Mouse (Mus musculus) lung, adult 2 months (tissue): ENCODE data around the gene Zfp62.

Experiments used
- CTCF ChIP-seq: fragments of 200-500 bp; IDR thresholded peaks from 2 replicates; pipeline ENCODE4 v1.5.1; 2011; ENCODE audit warnings: mild to moderate bottlenecking, low read length, control low read depth; ENCODE audit not compliant: insufficient read depth
- POLR2A ChIP-seq: fragments of 200-500 bp; IDR thresholded peaks from 2 replicates; pipeline ENCODE4 v1.6.1; 2011; ENCODE audit warnings: low read depth, mild to moderate bottlenecking, control low read depth, low read length, borderline replicate concordance; ENCODE audit errors: extremely low read depth

GRCm38 (mm10) chr11:49259829-49260228 is 56.7 kb downstream of the Zfp62 start:
- TF ChIP-seq CTCF (no peak), POLR2A (no peak)
